Mouse (Mus musculus) erythroid progenitor cell, adult 5-6 weeks (primary cell): ENCODE data around the gene Gm28490. TPM values are rescaled to one million over a fixed set of nuclear protein-coding genes. Genes with fewer than 3 reads are reported as not detected.
"Not testable (repeated sequence)": the region's sequence is repeated elsewhere in the genome, so short reads cannot be mapped to it uniquely, and the experiment has no call there.

Experiments used
- ATAC-seq: replicated peaks from 2 replicates; pipeline ENCODE4 v1.8.0; 2016; ENCODE audit warnings: moderate number of reproducible peaks, mild to moderate bottlenecking, moderate TSS enrichment, inconsistent platforms; ENCODE audit not compliant: poor library complexity, low FRiP score, severe bottlenecking
- total RNA-seq, 2 experiments: library from RNA; stranded (forward) in 1 of 2; stranded (reverse) in 1 of 2; fragments of 150-400 nt in 1 of 2; fragments of 186-747, 209-891 nt in 1 of 2; gene quantifications; 2 replicates each; pipeline versions ENCODE4 v1.2.3 to v1.2.4; 2015 to 2017; ENCODE audit warnings: low replicate concordance in 2 of 2

The Gm28490 gene
- total RNA-seq (2015; ENCODE audit: low replicate concordance) (not detected in 2 replicates), total RNA-seq (2017; ENCODE audit: low replicate concordance) (not detected in 2 replicates)

GRCm38 (mm10) chrY:31634656-31635055 lies at the start of gene Gm28490:
Gene Gm28490 (minus strand): TSS chrY:31634756.
- not testable (repeated sequence) for ATAC-seq
